Mouse (Mus musculus) testis, adult 2 months (tissue): ENCODE results near the gene Gm10324. TPM values are rescaled to one million over a fixed set of nuclear protein-coding genes. Genes with fewer than 3 reads are reported as not detected.
"Not testable (repeated sequence)": the region's sequence is repeated elsewhere in the genome, so short reads cannot be mapped to it uniquely, and the experiment has no call there.

ENCODE experiments used
- H3K27ac ChIP-seq: fragments of 200-500 bp; 2 replicates; pipeline ENCODE4 v1.5.1; 2012; ENCODE audit warnings: low read depth, low read length; ENCODE audit not compliant: control insufficient read depth, insufficient read depth
- H3K27me3 ChIP-seq: fragments of 200-500 bp; 2 replicates; pipeline ENCODE4 v1.6.1; 2012; ENCODE audit warnings: mild to moderate bottlenecking, low read length, moderate library complexity; ENCODE audit not compliant: control insufficient read depth, insufficient read depth
- H3K36me3 ChIP-seq: fragments of 200-500 bp; 2 replicates; pipeline ENCODE4 v1.6.1; 2012; ENCODE audit warnings: mild to moderate bottlenecking, low read length; ENCODE audit not compliant: control insufficient read depth, insufficient read depth
- H3K4me1 ChIP-seq: fragments of 200-500 bp; 2 replicates; pipeline ENCODE4 v1.6.1; 2012; ENCODE audit warnings: low read length; ENCODE audit not compliant: control insufficient read depth, insufficient read depth
- H3K4me3 ChIP-seq: fragments of 200-500 bp; 2 replicates; pipeline ENCODE4 v1.5.1; 2012; ENCODE audit warnings: low read depth, mild to moderate bottlenecking, low read length, moderate library complexity, mixed read lengths; ENCODE audit not compliant: control insufficient read depth
- polyA plus RNA-seq: library from polyadenylated mRNA; depleted of rRNA; stranded (reverse); fragments of >200 nt; gene quantifications from 2 replicates; pipeline ENCODE4 v1.2.3, GENCODE M21; 2012; rRNA removed

The Gm10324 gene
- 0.32 and 0.37 TPM in 2 replicates for polyA plus RNA-seq

DNA sequence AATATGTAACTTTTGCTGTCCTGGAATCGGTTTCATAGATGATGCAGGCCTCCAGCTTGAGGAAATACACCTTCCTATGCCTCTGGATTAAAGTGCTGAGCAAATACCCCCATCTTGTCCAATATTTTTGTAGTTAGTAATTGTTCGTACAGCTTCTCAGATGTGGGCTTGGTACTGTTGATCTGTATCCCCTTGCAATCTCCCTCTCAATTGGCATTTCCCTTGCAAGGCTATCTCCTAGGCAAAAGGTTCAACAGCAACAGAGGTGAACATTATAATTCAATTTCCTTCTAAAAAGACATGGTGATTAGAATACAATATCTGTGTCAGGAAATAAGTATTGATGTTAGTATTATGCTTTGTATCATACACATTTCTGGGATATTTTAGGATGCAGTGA is at the start of gene Gm10324:
Gene Gm10324 (plus strand): TSS at position 301 of the 400 bp plus-strand sequence.
- H3K4me3 ChIP-seq, H3K27me3 ChIP-seq, H3K27ac ChIP-seq, H3K36me3 ChIP-seq, H3K4me1 ChIP-seq: not testable (repeated sequence)

Other genes starting within 250 kb of the Gm10324 start
- not detected in 2 replicates for gene Gm10772, start 108.0 kb downstream of the Gm10324 start, polyA plus RNA-seq